Mouse (Mus musculus): ENCODE data around the gene Bcas3. TPM values are rescaled to one million over a fixed set of nuclear protein-coding genes. Genes with fewer than 3 reads are reported as not detected.

Gene Bcas3
- total and polyA plus RNA-seq, 3 experiments: 20.1 to 61.0 (median 41.3) TPM

DNA sequence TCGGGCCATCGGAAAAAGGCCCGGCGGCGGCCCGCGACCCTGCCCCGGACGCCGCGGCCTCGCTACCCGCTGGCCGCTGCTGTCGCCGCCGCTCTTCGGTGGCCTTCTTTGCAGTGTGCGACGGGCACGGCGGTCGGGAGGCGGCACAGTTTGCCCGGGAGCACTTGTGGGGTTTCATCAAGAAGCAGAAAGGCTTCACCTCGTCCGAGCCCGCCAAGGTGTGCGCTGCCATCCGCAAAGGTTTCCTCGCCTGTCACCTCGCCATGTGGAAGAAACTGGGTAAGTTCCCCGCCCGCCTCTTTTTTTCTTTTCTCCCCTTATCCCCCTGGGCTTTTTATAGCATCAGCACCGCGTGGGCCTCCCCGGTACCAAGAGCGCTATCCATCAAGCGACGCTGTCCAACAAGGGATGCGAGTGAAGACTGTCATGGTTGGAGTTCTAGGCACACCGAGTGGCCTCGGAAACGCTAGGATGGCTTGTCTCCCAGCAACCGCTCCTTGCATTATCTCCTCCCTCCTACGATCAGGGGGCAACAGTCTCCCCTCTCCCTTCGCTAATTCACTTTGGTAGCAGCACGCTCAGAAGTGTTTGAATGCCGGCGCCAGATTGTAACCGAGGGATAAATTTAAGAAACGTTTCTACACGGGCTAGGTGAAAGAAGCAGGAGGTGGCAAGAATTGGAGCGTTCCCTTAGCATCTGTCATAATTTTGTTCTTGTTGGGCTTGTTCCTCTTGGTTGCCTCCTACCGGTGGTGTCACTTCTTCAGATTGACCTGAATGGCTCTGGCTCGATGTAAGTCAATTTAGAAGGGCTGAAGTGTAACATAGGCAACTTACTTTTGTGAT lies 41.1 kb upstream of the Bcas3 start:
- H3K4me3 ChIP-seq (ENCODE audit: low read depth, low read length): peak overlapping the region; percentile 91
- DNase-seq (ENCODE audit: low spot score) (peak; percentile 31), ATAC-seq (ENCODE audit: extremely low read depth, insufficient number of reproducible peaks, low FRiP score, poor library complexity, severe bottlenecking) (no peak)
- H3K27me3 ChIP-seq (ENCODE audit: insufficient read depth, low read length): no peaks in the 10 kb centered on the region
- H3K36me3 ChIP-seq (replicated peaks): peaks cover 24% of the 10 kb centered on the region
- TF ChIP-seq GATA1 (IDR thresholded peaks at IDR 0.05; ENCODE audit: borderline replicate concordance, low read length) (no peak), CTCF (IDR thresholded peaks at IDR 0.05; ENCODE audit: low read depth, low read length) (no peak), GATA2 (IDR thresholded peaks at IDR 0.05; ENCODE audit: borderline replicate concordance, low read depth, low read length) (no peak), POLR2AphosphoS5 (IDR thresholded peaks at IDR 0.05; ENCODE audit: insufficient replicate concordance, low read depth, low read length) (no peak), TAL1 (conservative IDR thresholded peaks at IDR 0.05; ENCODE audit: low read depth, low read length) (no peak)
- no peaks in the 10 kb centered on the region for H3K9me3 ChIP-seq (replicated peaks)
- peaks cover 36% of the 10 kb centered on the region for H3K4me1 ChIP-seq (ENCODE audit: insufficient read depth, low read depth, low read length)

DNA sequence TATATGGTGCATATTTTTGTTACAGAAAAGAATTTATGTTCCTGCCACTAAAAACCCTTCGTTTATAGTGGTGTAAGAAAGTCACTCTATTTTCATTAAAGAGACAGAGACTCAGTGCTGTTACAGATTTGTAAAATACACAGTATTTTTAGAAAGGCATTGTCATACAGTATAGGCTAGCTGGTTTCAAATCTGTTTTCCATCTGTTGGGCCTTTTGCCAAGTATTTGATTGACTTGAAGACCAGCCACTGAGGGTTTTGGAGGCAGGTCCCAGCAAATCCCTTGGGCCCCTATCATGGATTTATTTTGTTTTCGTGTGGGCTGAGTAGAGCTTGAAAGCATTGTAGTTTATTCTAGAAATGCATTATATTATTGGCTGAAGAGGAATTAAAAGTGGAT lies 40.1 kb upstream of the Bcas3 start:
- DNase-seq (ENCODE audit: low spot score): no peak

DNA sequence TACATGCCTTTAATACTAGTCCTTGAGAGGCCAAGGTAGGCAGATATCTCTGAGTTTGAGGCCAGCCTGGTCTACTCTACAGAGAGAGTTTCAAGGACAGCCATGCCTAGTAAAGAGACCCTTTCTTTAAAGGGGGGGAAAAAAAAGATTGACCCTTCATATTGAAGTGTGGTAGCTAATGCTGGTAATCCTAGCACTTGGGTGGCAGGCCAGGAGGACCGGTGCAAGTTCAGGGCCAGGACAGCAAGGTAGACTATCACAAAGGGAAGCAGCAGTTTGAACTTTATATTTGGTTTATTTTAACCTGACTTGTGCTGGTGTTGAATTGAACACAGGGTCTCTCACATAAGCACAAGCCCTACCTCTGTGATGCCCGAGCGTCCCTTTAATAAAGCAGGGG lies 39.6 kb upstream of the Bcas3 start:
- Histone ChIP-seq H3K9me3 (replicated peaks) (no peaks in the 10 kb centered on the region), H3K27me3 (ENCODE audit: insufficient read depth, low read length) (no peaks in the 10 kb centered on the region), H3K36me3 (replicated peaks) (peaks cover 29% of the 10 kb centered on the region), H3K4me3 (ENCODE audit: low read depth, low read length) (no peak overlapping the region; the same call in 1 of the 2 replicates), H3K4me1 (ENCODE audit: insufficient read depth, low read depth, low read length) (peaks cover 37% of the 10 kb centered on the region)
- TF ChIP-seq CTCF (IDR thresholded peaks at IDR 0.05; ENCODE audit: low read depth, low read length) (no peak), GATA2 (IDR thresholded peaks at IDR 0.05; ENCODE audit: borderline replicate concordance, low read depth, low read length) (no peak), TAL1 (conservative IDR thresholded peaks at IDR 0.05; ENCODE audit: low read depth, low read length) (no peak), GATA1 (IDR thresholded peaks at IDR 0.05; ENCODE audit: borderline replicate concordance, low read length) (no peak), POLR2AphosphoS5 (IDR thresholded peaks at IDR 0.05; ENCODE audit: insufficient replicate concordance, low read depth, low read length) (no peak)
- no peak for DNase-seq (ENCODE audit: low spot score)
- ATAC-seq (ENCODE audit: extremely low read depth, insufficient number of reproducible peaks, low FRiP score, poor library complexity, severe bottlenecking): no peak

More for the DNA sequence above, 40.1 kb upstream of the Bcas3 start:
- Histone ChIP-seq H3K4me3 (ENCODE audit: low read depth, low read length) (no peak overlapping the region), H3K4me1 (ENCODE audit: insufficient read depth, low read depth, low read length) (peaks cover 36% of the 10 kb centered on the region), H3K27me3 (ENCODE audit: insufficient read depth, low read length) (no peaks in the 10 kb centered on the region), H3K9me3 (replicated peaks) (no peaks in the 10 kb centered on the region), H3K36me3 (replicated peaks) (peaks cover 25% of the 10 kb centered on the region)
- TF ChIP-seq TAL1 (conservative IDR thresholded peaks at IDR 0.05; ENCODE audit: low read depth, low read length): no peak
- no peak for TF ChIP-seq GATA1 (IDR thresholded peaks at IDR 0.05; ENCODE audit: borderline replicate concordance, low read length)
- TF ChIP-seq POLR2AphosphoS5 (IDR thresholded peaks at IDR 0.05; ENCODE audit: insufficient replicate concordance, low read depth, low read length): no peak
- TF ChIP-seq CTCF (IDR thresholded peaks at IDR 0.05; ENCODE audit: low read depth, low read length): no peak
- no peak for TF ChIP-seq GATA2 (IDR thresholded peaks at IDR 0.05; ENCODE audit: borderline replicate concordance, low read depth, low read length)
- ATAC-seq (ENCODE audit: extremely low read depth, insufficient number of reproducible peaks, low FRiP score, poor library complexity, severe bottlenecking): no peak

GRCm38 (mm10) chr11:85323567-85324330 lies 29.2 kb upstream of the Bcas3 start:
- peak; percentile 49 for DNase-seq (ENCODE audit: low spot score)
- TF ChIP-seq GATA1 (IDR thresholded peaks at IDR 0.05; ENCODE audit: borderline replicate concordance, low read length): no peak
- no peak for TF ChIP-seq TAL1 (conservative IDR thresholded peaks at IDR 0.05; ENCODE audit: low read depth, low read length)
- TF ChIP-seq GATA2 (IDR thresholded peaks at IDR 0.05; ENCODE audit: borderline replicate concordance, low read depth, low read length): no peak
- no peak for TF ChIP-seq CTCF (IDR thresholded peaks at IDR 0.05; ENCODE audit: low read depth, low read length)
- no peak for TF ChIP-seq POLR2AphosphoS5 (IDR thresholded peaks at IDR 0.05; ENCODE audit: insufficient replicate concordance, low read depth, low read length)
- H3K27me3 ChIP-seq (ENCODE audit: insufficient read depth, low read length): no peaks in the 10 kb centered on the region
- ATAC-seq (ENCODE audit: extremely low read depth, insufficient number of reproducible peaks, low FRiP score, poor library complexity, severe bottlenecking): peak; percentile 91
- peaks cover 39% of the 10 kb centered on the region for H3K36me3 ChIP-seq (replicated peaks)
- peaks cover 42% of the 10 kb centered on the region for H3K4me1 ChIP-seq (ENCODE audit: insufficient read depth, low read depth, low read length)
- H3K4me3 ChIP-seq (ENCODE audit: low read depth, low read length): peak overlapping the region; percentile 37; the same call in 1 of the 2 replicates
- no peaks in the 10 kb centered on the region for H3K9me3 ChIP-seq (replicated peaks)

DNA sequence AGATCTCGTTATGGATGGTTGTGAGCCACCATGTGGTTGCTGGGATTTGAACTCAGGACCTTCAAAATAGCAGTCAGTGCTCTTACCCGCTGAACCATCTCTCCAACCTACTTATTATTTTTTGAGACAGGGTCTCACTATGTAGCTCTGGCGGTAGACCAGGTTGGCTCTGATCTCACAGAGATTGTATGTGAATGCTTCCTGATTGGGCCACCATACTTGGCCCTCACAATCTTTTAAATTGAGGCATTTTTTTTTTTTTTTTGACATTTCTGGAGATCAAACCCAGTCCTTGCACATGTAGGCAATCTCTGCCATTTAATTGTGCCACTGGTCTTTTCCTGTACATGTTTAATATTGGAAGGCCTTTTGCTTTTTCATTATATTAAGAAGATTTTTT lies 24.2 kb upstream of the Bcas3 start:
- ATAC-seq (ENCODE audit: extremely low read depth, insufficient number of reproducible peaks, low FRiP score, poor library complexity, severe bottlenecking): no peak
- TF ChIP-seq GATA1 (IDR thresholded peaks at IDR 0.05; ENCODE audit: borderline replicate concordance, low read length) (no peak), CTCF (IDR thresholded peaks at IDR 0.05; ENCODE audit: low read depth, low read length) (no peak), POLR2AphosphoS5 (IDR thresholded peaks at IDR 0.05; ENCODE audit: insufficient replicate concordance, low read depth, low read length) (no peak), GATA2 (IDR thresholded peaks at IDR 0.05; ENCODE audit: borderline replicate concordance, low read depth, low read length) (no peak)
- no peaks in the 10 kb centered on the region for H3K27me3 ChIP-seq (ENCODE audit: insufficient read depth, low read length)
- H3K36me3 ChIP-seq (replicated peaks): peaks cover 56% of the 10 kb centered on the region
- H3K4me3 ChIP-seq (ENCODE audit: low read depth, low read length): no peak overlapping the region
- H3K9me3 ChIP-seq (replicated peaks): no peaks in the 10 kb centered on the region
- DNase-seq (ENCODE audit: low spot score): no peak
- peaks cover 13% of the 10 kb centered on the region for H3K4me1 ChIP-seq (ENCODE audit: insufficient read depth, low read depth, low read length)

All from G1E (cell line).